Mouse (Mus musculus): Measurements from ENCODE around the gene Srp9.

Srp9 gene

DNA sequence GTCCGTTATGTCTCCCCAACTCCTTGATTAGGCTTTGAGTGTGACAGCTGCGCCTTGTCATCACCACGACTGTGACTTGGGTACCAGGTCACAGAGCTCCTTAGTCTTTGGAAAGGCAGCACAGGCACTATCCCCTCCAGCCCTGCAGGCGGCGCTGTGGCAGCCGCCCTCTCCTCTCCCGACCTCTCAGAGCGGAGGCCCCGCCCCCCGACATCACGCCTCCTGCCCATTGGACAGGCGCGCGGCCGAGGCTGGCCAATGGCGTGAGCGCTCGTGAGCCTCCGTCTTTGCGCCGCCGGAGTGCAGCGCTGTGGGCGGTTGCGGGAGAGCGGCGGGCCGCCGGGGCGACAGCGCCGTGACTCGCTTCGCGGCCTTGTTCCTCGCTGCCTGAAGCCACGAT is at the start of gene Srp9:
Srp9 (plus strand) TSS at position 232 of the 400 bp plus-strand sequence.
- DNase-seq (ENCODE audit: inconsistent age in 2 of 2, low spot score in 1 of 2) = peak; percentile 98 to 99

DNA sequence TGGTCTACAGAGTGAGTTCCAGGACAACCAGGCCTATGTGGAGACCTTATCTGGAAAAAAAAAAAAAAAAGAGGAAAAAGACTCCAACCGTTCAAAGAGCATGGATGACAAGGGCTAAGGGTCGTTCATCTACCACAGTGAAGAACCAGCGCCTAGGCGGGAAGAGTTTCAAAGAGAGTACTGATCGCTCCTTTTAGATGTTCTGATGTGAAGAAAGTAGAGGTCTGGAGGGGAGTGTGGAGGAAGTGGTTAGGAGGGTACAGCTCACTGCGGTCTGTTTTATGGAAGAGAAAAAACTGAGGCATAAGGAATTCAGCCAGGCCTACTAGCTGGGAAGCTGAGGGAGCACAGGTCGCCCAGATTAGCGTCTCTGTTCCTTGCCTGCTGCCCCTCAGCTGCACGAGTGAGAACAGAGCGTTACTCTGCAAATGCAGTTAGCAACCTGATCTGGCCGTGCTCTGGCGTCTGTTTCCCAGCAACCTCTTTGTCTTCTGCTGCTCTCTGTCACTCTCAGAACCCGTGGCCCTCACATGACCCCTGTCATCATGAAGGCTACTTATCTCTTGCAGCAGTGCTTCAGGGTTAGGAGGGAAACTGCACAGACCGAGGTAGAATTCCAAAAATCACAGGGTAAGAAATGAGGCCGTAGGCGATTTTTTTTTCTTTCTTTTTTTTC is 42.7 kb upstream of the Srp9 start:
- DNase-seq (ENCODE audit: inconsistent age in 2 of 2, low spot score in 1 of 2) = peak; percentile 76 to 84

DNA sequence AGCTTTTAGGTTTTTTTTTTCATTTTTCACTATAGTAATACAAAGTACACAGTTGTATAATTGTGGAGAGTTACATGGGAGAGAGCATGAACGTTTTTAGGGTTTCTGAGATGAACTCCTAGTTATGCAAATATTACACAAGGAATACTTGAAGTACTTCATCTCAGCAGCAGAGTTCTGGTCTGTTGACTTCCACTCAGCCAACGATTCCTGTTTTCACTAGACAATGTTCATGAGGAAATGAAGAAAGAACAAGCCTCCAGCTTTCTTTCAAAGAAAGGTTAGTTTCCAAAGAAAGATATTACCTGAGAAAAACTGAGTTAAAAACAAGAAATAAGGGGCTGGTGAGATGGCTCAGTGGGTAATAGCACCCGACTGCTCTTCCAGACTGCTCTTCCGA is 41.1 kb upstream of the Srp9 start:
- no peak for DNase-seq (ENCODE audit: inconsistent age in 2 of 2, low spot score in 1 of 2)

DNA sequence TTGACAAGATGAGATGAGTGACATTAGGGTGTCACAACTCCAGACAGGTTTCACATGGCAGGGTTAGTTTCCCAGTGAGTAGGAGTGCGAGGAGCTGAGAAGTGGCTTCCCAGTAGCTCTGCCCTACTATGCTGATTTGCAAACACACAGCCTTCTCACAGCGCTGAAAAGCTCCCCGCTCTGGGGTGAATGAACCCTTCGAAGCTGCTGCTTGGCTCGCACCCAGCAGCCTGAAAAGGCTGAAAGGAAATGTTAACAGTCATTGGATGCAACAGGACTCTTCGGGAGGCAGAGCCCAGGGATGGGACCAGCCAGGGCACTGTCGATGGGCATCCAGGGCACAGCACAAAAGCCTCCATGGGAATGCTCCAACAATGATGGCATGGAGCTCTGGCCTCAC is 37.8 kb upstream of the Srp9 start:
- DNase-seq (ENCODE audit: inconsistent age in 2 of 2, low spot score in 1 of 2) = no peak

DNA sequence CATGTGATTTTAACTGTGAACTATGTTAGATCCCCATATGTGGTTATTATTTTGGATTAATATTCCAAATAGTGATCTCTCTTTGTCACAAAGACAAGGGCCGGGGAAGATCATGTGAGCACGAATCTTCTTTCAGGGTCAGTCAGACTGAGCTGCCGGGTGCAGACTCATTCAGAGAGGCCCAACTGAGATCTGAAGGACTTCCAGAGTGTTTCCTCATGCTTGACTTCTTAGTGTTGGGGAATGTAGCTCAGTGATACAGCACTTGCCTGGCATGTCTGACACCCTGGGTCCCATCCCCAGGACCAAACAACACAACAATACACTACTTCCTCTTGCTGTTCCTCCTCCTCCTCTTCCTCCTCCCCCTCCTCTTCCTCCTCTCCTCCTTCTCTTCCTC is 37.2 kb upstream of the Srp9 start:
- peak in 1 of 2 experiments; percentile 52 for DNase-seq (ENCODE audit: inconsistent age in 2 of 2, low spot score in 1 of 2)

DNA sequence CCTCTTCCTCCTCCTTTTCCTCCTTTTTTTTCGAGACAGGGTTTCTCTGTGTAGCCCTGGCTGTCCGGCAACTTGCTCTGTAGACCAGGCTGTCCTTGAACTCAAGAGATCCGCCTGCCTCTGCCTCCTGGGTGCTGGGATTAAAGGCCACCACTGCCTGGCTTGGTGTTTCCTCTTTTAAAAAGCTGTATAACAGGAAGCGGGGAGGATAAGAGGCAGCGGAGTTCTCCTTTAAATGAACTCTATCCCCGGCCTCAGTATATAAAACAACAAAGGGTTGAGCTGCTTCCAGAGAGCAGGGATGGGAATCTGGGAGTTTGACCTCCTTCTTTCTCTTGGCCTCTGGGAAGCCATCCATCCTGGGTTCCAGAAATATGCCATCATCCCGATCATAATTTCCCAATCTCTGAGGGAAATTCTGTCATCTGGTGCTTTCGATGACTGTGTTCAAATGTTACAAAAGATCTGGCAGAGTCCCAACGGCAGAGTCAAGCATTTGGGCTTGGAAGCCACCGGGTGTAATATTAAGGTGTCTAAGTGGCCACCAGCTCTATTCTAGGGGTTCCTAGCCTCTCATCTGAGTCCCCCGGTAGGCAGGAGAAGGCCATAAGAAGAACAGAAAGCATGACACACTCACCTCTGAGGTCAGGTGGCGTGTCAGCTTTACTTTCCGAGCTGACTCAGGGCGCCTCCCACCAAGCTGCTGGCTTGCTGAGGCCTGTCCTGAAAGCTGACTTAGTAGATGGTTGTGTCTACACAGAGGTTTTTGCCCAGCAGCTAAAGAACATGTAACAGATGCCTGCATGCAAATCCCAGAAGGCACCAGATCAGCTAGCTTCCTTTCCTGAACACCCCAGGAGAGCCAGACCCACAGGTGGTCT is 36.5 kb upstream of the Srp9 start:
- peak; percentile 50 to 92 for DNase-seq (ENCODE audit: inconsistent age in 2 of 2, low spot score in 1 of 2)

DNA sequence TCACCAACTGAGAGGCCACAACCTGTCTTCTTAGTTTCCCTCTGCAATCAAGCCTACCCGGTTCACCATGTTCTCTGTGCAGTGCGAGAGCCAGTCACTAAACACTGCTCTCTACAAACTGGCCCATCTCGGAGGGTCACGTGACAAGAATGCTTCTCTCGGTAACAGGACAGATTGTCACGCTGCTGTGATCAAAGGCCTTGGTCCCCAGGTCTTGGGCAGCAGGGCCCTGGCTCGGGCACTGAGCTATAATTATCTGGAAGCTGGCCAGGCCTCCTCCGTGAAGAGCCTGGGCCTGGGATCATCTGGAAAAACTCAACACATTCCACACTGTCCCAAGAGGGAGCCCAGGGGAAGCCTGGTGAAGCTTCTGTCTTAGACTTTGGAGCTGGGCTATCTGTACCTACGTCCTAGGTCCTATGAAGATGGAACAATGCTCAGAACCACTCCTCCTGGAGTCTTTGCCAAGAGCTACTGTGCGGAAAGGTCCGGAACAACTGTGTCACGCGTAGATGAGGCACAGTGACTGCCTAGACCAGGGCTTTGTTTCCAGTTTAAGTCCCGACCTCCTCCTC is 35.6 kb upstream of the Srp9 start:
- peak; percentile 49 to 75 for DNase-seq (ENCODE audit: inconsistent age in 2 of 2, low spot score in 1 of 2)

DNA sequence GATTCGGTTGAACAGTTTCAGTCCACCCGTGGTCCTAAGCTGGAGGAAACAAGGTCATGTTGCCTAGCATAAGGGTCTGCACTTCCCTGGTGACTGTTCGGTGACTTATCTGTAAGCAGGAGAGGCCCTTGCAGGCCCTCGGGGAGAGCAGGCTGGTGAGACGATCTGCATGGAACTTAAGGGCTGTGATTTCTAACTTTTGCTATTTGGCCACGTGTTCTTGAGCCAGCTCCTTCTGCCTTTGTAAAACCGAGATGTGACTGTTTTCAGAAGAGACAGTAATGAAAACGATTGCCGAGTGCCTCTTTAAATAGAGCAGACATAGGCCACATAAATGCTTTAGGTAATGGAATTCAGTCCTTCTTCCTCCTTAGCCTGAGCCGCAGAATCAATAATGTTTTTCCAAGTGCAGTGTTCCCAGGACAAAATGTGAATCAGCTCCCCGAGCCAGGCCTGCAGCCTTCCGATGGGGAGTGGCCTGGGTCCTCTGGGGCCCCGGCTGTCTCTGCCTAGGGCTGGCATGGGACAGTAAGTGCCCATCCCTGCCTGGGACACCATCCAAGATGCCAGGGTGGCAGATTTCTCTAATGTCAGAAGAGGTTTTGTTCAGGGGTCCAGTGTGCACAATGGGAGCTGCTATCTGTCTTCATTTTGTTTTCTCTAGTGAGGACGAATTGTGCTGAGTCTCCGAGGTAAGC is 34.8 kb upstream of the Srp9 start:
- DNase-seq (ENCODE audit: inconsistent age in 2 of 2, low spot score in 1 of 2) = peak in 1 of 2 experiments; percentile 45

DNA sequence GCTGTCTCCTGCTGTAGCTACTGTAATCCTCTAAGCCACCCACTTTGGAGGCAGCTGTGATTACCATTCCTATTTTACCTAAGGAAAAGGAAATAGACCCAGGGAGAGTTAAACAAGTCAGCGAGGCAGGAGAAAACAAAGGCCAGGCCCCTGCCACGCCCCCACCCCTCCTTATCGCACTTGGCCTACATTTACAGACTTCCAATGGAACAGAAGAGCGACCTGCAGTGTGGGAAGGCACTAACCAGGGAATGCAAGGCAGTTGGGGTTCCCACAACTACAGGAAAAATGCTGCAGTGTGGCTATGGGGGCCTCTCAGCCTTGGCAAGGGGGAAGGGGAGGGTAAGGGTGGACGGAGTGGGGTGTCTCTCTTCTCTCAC is 34.2 kb upstream of the Srp9 start:
- peak in 1 of 2 experiments; percentile 47 for DNase-seq (ENCODE audit: inconsistent age in 2 of 2, low spot score in 1 of 2)

DNA sequence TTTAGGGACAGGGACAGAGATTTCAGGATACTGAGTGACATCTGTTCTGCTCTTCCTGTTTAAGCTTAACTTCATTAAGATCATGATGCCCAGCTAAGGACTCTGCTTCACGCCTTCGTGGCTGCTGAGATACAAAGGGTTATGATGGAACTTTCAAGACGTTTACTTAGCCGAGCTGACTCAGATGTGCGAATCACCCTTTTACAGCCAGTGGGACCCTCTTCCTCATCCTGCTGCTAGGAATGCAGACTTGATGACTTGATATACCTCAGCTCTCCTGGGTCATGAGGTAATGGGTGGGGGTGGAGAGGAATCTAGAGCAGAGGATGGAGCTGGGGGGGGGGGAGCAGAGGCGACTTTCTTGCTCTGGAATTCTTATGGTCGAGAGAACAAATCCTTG is 33.3 kb upstream of the Srp9 start:
- DNase-seq (ENCODE audit: inconsistent age in 2 of 2, low spot score in 1 of 2) = no peak

DNA sequence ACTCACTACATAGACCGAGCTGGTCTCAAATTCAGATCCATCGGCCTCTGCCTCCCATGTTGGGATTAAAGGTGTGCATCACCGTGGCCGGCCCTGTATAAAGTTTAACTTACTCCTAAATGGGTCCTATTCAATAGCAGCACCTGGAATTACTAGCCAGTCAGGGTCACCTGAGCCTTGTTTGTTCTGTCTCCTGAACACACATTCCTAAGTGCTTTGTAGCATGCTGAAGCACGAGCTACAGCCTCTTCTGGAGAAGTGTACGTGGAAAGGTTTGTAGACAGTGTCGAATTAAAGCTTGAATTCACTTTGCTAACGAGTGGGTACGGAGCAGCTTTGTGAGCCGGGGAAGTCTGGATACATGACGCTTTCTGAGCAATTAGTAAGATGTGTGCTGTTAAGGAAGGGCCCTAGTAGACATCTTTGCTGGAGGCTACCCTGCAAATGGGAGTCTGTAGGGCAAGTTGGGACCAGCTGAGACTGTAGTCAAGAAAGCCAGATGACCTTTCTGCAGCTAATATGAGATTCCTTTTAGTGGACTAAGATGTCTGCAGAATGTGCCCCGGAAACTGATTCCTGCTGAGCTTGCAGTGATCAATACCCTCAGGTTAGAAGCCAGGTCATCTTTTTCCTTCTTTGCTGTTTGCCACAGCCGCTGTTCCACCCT is 32.7 kb upstream of the Srp9 start:
- DNase-seq (ENCODE audit: inconsistent age in 2 of 2, low spot score in 1 of 2) = no peak

DNA sequence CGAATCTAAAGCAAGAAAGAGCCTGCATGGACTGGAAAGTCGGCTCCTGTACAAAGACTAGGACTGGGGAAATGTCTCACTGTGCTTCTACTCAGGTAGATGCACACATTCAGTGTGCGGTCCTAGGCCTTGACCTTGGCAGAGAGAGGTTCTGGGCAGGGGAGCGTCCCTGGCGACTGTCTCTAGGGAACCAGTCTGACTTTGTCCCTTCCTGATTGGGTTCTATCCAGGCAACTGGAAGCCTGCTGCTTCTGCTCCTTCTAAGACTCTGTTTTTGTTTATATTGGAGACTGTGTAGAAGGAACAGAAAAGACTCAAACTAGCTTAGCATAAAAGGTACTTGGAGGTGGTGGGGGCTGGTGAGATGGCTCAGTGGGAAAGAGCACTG is 32.1 kb upstream of the Srp9 start:
- DNase-seq (ENCODE audit: inconsistent age in 2 of 2, low spot score in 1 of 2) = peak in 1 of 2 experiments; percentile 40

DNA sequence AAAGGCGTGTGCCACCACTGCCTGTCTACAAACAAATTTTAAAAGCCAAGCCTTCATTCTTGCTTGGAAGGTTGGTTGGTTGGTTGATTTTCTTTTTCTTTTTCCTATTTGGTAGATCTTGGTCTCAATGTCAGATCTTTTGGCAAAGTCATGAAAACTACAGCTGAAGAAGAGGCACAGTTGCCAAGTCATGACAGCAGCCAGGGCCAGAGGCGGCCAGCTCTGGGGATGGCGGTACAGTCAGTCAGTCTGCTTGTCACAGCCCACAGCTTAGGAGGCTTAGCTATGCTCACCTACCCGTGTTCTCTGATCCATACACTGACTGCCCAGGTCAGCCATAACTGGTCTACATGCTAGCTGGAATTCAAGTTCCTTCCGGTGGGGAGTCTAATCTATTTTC is 31.1 kb upstream of the Srp9 start:
- DNase-seq (ENCODE audit: inconsistent age in 2 of 2, low spot score in 1 of 2) = peak in 1 of 2 experiments; percentile 62

DNA sequence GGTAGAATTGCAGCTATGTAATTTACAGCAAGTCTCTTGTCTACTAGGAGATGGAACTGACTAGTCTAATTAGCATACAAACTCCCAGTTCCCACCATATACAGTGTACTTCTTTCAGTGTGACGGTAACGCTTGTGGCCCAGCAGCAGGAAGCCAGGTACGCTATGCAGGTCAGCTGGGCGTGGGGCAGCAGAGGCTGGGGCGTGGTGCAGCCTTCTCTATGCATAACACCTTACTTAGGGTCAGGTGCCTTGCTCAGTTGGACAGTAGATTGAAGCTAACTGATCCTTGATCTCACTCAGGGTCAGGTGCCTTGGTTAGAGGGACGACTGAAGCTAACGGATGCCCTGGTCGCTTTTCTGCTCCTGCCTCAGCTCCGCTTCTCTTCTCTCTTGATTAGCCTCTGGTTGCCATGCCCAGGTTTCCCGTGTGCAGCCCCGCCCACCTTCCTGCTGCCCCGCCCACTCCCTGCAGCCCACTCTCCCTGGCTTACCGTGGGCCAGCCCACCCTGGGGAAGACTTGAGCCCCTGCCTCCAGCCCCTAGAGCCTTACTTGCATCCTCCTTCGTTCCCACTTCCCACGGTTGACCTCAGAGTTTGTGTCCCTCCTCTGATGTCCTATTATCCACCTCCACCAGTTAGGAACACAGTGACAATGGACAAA is 29.9 kb upstream of the Srp9 start:
- no peak for DNase-seq (ENCODE audit: inconsistent age in 2 of 2, low spot score in 1 of 2)

DNA sequence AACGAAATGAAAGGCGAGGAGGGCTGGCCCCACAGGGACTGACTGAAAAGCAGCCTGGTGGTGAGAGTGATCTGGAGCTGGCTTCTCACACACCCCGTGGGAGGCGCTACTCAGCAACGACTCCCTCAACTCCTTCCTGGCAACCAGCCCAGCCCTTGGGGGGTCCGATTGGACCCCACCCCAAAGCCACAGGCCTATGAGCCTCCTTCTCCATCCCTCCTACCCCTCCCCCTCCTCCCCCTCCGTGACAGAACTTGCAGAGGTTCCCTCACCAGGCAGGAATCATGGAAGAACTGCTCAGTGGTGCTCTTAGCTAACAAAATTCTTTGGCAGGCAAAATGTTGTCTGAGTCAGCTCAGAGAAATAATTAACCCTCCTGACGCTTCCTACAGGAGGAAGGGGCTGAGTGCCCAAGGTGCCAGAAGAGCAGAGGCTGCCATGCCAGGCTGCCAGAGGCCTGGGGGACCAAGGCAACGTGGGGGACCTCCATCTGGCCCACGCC is 29.2 kb upstream of the Srp9 start:
- DNase-seq (ENCODE audit: inconsistent age in 2 of 2, low spot score in 1 of 2) = peak in 1 of 2 experiments; percentile 66

DNA sequence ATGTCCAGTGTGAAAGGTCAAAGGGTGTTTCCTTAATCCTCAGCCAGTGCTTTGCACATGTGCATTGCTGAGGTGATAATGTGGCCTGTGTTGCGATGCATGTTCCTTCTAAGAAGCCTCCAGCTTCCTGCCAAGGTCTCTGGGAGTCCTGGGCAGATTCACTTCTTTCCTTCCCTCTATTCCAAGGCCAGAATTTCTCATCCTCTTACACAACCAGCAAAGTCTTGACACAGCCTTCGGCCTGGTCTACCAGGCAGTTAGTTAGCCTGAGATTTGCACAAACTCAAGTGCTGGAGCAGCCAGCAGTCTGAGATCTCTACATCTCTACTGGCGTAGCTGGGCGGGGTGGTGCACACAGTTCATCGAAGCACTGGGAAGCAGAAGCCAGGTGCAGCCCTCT is 27.8 kb upstream of the Srp9 start:
- DNase-seq (ENCODE audit: inconsistent age in 2 of 2, low spot score in 1 of 2) = peak in 1 of 2 experiments; percentile 61

DNA sequence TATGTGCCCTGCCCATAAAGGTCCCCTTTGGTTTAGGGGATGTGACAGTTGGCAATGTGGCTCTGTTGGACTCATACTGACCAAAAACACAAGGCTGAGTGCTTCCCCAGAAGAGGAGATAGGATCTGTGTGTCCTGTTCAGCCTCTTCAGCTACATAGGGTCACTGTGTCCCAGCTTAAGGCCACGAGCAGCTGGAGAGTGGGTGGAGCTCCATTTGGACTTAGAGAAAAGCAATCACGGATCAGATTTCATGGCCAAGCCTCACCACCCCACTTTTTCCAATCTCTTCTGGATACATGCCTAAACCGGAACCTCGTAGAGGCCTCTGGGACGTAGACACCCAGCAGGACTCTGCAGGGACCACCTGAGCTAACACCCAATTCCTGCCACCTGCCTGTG is 25.5 kb upstream of the Srp9 start:
- peak; percentile 63 to 66 for DNase-seq (ENCODE audit: inconsistent age in 2 of 2, low spot score in 1 of 2)

DNA sequence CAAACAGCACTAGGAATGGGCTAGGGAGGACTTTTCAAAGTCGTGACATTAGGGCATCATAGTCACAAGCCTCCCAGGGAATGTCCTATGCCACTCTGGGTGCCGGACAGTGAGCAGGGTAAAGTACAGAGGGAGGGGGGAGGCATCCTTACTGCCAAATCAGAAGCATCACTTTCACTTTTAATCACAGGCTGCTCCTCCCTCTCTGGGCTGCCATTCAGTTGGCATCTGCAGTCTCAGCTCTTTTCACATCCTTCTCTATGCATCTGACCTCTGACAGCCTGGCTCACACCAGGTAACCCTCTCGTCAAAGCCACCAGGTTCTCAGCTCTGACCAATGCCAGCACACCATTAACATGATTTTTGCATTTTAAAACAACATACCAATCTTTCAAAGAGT is 24.1 kb upstream of the Srp9 start:
- no peak for DNase-seq (ENCODE audit: inconsistent age in 2 of 2, low spot score in 1 of 2)

DNA sequence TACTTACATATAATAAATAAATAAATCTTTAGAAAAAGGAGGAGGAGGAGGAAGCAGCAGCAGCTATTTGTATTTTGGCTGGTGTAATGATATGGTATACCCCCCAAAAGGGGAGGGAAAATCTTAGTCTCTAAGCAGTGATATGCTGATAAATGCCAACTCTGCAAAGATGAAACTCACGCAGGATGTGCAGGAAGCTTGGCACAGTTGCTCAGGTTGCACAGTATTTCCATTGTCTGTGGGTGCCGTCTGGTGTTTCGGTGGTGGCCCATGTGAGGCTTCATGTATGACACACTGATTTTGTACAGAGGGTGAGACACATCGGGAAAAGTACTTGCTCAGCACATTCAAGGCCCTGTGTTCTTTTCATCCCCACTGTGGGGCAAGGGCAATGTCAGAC is 23.1 kb upstream of the Srp9 start:
- peak in 1 of 2 experiments; percentile 43 for DNase-seq (ENCODE audit: inconsistent age in 2 of 2, low spot score in 1 of 2)

DNA sequence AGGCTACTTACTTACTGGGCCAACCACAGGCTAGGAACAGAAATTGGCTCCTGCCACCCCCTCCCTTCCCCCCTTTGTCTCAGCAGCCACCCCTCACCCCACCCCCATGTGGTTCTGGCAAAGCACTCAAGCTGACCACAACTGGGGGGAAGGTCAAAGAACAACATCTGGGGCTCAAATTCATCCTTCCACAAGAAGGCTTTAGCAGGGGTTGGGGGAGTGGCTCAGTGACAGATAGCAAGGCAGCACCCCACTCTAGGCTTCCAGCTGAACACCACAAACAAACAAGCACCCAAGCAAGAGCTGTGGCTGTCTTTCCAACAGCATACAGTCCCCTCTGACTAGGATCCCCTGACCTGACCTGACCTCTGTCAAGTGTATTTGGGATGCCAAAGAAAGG is 21.8 kb upstream of the Srp9 start:
- peak in 1 of 2 experiments; percentile 22 for DNase-seq (ENCODE audit: inconsistent age in 2 of 2, low spot score in 1 of 2)

Measured in adrenal gland, adult (tissue).